Mouse (Mus musculus) thymus, adult 2 months (tissue): ENCODE data around the gene 2210016F16Rik. TPM values are rescaled to one million over a fixed set of nuclear protein-coding genes. Genes with fewer than 3 reads are reported as not detected.
A peak's percentile ranks its signal among the peaks of the same experiment; 100 is the strongest.
"Not testable (repeated sequence)": the region's sequence is repeated elsewhere in the genome, so short reads cannot be mapped to it uniquely, and the experiment has no call there.

ENCODE experiments used
- DNase-seq: peaks from one replicate; pipeline ENCODE4 v3.0.0; 2021
- H3K27ac ChIP-seq: fragments of 200-500 bp; 2 replicates; pipeline ENCODE4 v1.5.1; 2012; ENCODE audit warnings: low read length, control low read depth; ENCODE audit not compliant: control insufficient read depth, insufficient read depth
- H3K27me3 ChIP-seq: fragments of 200-500 bp; 2 replicates; pipeline ENCODE4 v1.6.1; 2012; ENCODE audit warnings: mild to moderate bottlenecking, low read length, moderate library complexity, mixed read lengths; ENCODE audit not compliant: control insufficient read depth, insufficient read depth
- H3K36me3 ChIP-seq: fragments of 200-500 bp; 2 replicates; pipeline ENCODE4 v1.6.1; 2012; ENCODE audit warnings: mild to moderate bottlenecking, low read length, moderate library complexity; ENCODE audit not compliant: control insufficient read depth, insufficient read depth
- H3K4me1 ChIP-seq: fragments of 200-500 bp; replicated peaks from 2 replicates; pipeline ENCODE4 v1.6.1; 2012; ENCODE audit warnings: low read length; ENCODE audit not compliant: control insufficient read depth, insufficient read depth
- H3K4me3 ChIP-seq: fragments of 200-500 bp; 2 replicates; pipeline ENCODE4 v1.5.1; 2012; ENCODE audit warnings: mild to moderate bottlenecking, low read length, control low read depth, moderate library complexity; ENCODE audit not compliant: control insufficient read depth, insufficient read depth
- CTCF ChIP-seq: fragments of 200-500 bp; IDR thresholded peaks from 2 replicates; pipeline ENCODE4 v1.5.1; 2012; ENCODE audit warnings: mild to moderate bottlenecking, control low read depth, low read length, moderate library complexity, borderline replicate concordance; ENCODE audit not compliant: control insufficient read depth, poor library complexity, insufficient read depth; ENCODE audit errors: extremely low read depth
- POLR2A ChIP-seq: fragments of 200-500 bp; IDR thresholded peaks from 2 replicates; pipeline ENCODE4 v1.6.1; 2012; ENCODE audit warnings: mild to moderate bottlenecking, low read length, control low read depth, moderate library complexity; ENCODE audit not compliant: control insufficient read depth, poor library complexity, insufficient read depth; ENCODE audit errors: extremely low read depth
- WGBS: fragments of 180-500 bp; shearing (Covaris S2); methylation state at CpG from one replicate; pipeline ENCODE4 v1.1.7; 2018; 5-methylcytosine and 5-hydroxymethylcytosine counted together
- polyA plus RNA-seq: library from polyadenylated mRNA; depleted of rRNA; stranded (reverse); fragments of >200 nt; gene quantifications from 2 replicates; pipeline ENCODE4 v1.2.3, GENCODE M21; 2012

The 2210016F16Rik gene
- polyA plus RNA-seq, 1 experiment = 27.9 TPM

- under 1% methylated on average over 89 of the region's 100 CpGs for WGBS
- Histone ChIP-seq H3K27ac (peak overlapping the region; percentile 65), H3K4me3 (peak overlapping the region; percentile 74), H3K27me3 (no peaks in the 10 kb centered on the region), H3K4me1 (peaks cover 7% of the 10 kb centered on the region), H3K36me3 (peaks cover 23% of the 10 kb centered on the region)
- peak; percentile 72 for DNase-seq
- TF ChIP-seq POLR2A (no peak; the same call in 1 of the 2 replicates), CTCF (0 out of 2 replicates have a peak, but pooled peaks have one; percentile 8)
Measured at GRCm38 (mm10) chr13:58401135-58402002, 16.3 kb upstream of the 2210016F16Rik start.

- 1% methylated on average over 11 of the region's 11 CpGs for WGBS
- no peak for TF ChIP-seq POLR2A
- TF ChIP-seq CTCF = no peak
- Histone ChIP-seq H3K27ac (no peak overlapping the region), H3K27me3 (no peaks in the 10 kb centered on the region), H3K36me3 (peaks cover 31% of the 10 kb centered on the region), H3K4me1 (peaks cover 7% of the 10 kb centered on the region), H3K4me3 (peak overlapping the region; percentile 37)
- no peak for DNase-seq
Measured at GRCm38 (mm10) chr13:58400576-58400975, 15.6 kb upstream of the 2210016F16Rik start.

- Histone ChIP-seq H3K4me1 (0 out of 2 replicates have a peak, but pooled peaks cover 2% of the 10 kb centered on the region), H3K27ac (no peak overlapping the region), H3K27me3 (no peaks in the 10 kb centered on the region), H3K36me3 (peaks cover 60% of the 10 kb centered on the region), H3K4me3 (no peak overlapping the region)
- TF ChIP-seq CTCF (no peak), POLR2A (no peak)
- WGBS = 98% methylated on average over 13 of the region's 13 CpGs
- no peak for DNase-seq
Measured at GRCm38 (mm10) chr13:58397651-58398050, 12.6 kb upstream of the 2210016F16Rik start.

GRCm38 (mm10) chr13:58394392-58394791 lies 9.4 kb upstream of the 2210016F16Rik start:
- H3K27me3 ChIP-seq, H3K4me1 ChIP-seq, H3K4me3 ChIP-seq, H3K27ac ChIP-seq, DNase-seq: not testable (repeated sequence)
- H3K36me3 ChIP-seq = peaks cover 77% of the 10 kb centered on the region
- 88% methylated on average over 11 of the region's 11 CpGs for WGBS

- no peak overlapping the region for H3K27ac ChIP-seq
- DNase-seq = no peak
- no peaks in the 10 kb centered on the region for H3K27me3 ChIP-seq
- 95% methylated on average over 2 of the region's 2 CpGs for WGBS
- H3K4me1 ChIP-seq = peaks cover 5% of the 10 kb centered on the region
- H3K36me3 ChIP-seq = peaks cover 38% of the 10 kb centered on the region
- TF ChIP-seq CTCF (no peak), POLR2A (no peak)
- H3K4me3 ChIP-seq = no peak overlapping the region
Measured at GRCm38 (mm10) chr13:58389324-58389951, 4.4 kb upstream of the 2210016F16Rik start.

GRCm38 (mm10) chr13:58388379-58388778 lies 3.4 kb upstream of the 2210016F16Rik start:
- Histone ChIP-seq H3K4me1 (peaks cover 8% of the 10 kb centered on the region), H3K27me3 (no peaks in the 10 kb centered on the region), H3K4me3 (no peak overlapping the region), H3K36me3 (peaks cover 28% of the 10 kb centered on the region), H3K27ac (no peak overlapping the region)
- WGBS = 59% methylated on average over 3 of the region's 3 CpGs
- no peak for DNase-seq
- no peak for TF ChIP-seq CTCF
- no peak for TF ChIP-seq POLR2A
